Mouse (Mus musculus) hindbrain, embryonic 13.5 days (tissue): ENCODE data around the gene Ltbp4. TPM values are rescaled to one million over a fixed set of nuclear protein-coding genes. Genes with fewer than 3 reads are reported as not detected.
A peak's percentile ranks its signal among the peaks of the same experiment; 100 is the strongest.

Source experiments
- ATAC-seq: fragments of 200-750 bp; cut with Nextera tagmentation; 2 replicates; pipeline ENCODE4 v1.8.0; 2017; ENCODE audit warnings: moderate TSS enrichment; ENCODE audit not compliant: low FRiP score
- H3K27ac ChIP-seq: fragments of 300-500 bp; sonication (generic); 2 replicates; pipeline ENCODE4 v1.5.1; 2015; ENCODE audit warnings: inconsistent platforms, mild to moderate bottlenecking, moderate library complexity
- H3K27me3 ChIP-seq: fragments of 300-500 bp; sonication (generic); 2 replicates; pipeline ENCODE4 v1.6.1; 2015; ENCODE audit warnings: mild to moderate bottlenecking, inconsistent platforms
- H3K36me3 ChIP-seq: fragments of 300-500 bp; sonication (generic); 2 replicates; pipeline ENCODE4 v1.6.1; 2015; ENCODE audit warnings: mild to moderate bottlenecking, inconsistent platforms
- H3K4me1 ChIP-seq: fragments of 300-500 bp; sonication (generic); replicated peaks from 2 replicates; pipeline ENCODE4 v1.6.1; 2015; ENCODE audit warnings: inconsistent platforms
- H3K4me2 ChIP-seq: fragments of 300-500 bp; sonication (generic); 2 replicates; pipeline ENCODE4 v1.6.1; 2015; ENCODE audit warnings: inconsistent platforms, mild to moderate bottlenecking, moderate library complexity
- H3K4me3 ChIP-seq: fragments of 300-500 bp; sonication (generic); 2 replicates; pipeline ENCODE4 v1.5.1; 2015; ENCODE audit warnings: mild to moderate bottlenecking, inconsistent platforms
- H3K9ac ChIP-seq: fragments of 300-500 bp; sonication (generic); 2 replicates; pipeline ENCODE4 v1.6.1; 2015; ENCODE audit warnings: mild to moderate bottlenecking, inconsistent platforms
- H3K9me3 ChIP-seq: fragments of 300-500 bp; sonication (generic); 2 replicates; pipeline ENCODE4 v1.6.1; 2016; ENCODE audit warnings: inconsistent platforms
- WGBS: fragments of 180-500 bp; shearing (Covaris S2); methylation state at CpG from one replicate; pipeline ENCODE4 v1.1.7; 2015; 5-methylcytosine and 5-hydroxymethylcytosine counted together
- polyA plus RNA-seq: library from polyadenylated mRNA; unstranded; fragments of >200 nt; fragmentation: Nextera tagmentation; extraction: Ambion mirVana; gene quantifications from 2 replicates; pipeline ENCODE4 v1.2.1, GENCODE M21; 2015

The Ltbp4 gene
- polyA plus RNA-seq, 1 experiment from 2014 or later, result 5.4 TPM

GRCm38 (mm10) chr7:27366082-27366844, 28.8 kb upstream of the Ltbp4 start:
- no peak for ATAC-seq
- no peak overlapping the region for H3K4me2 ChIP-seq
- 45% methylated on average over 21 of the region's 21 CpGs for WGBS

GRCm38 (mm10) chr7:27364379-27364778, 26.9 kb upstream of the Ltbp4 start:
- Histone ChIP-seq H3K27ac (no peak overlapping the region), H3K36me3 (peaks cover 20% of the 10 kb centered on the region), H3K4me2 (no peak overlapping the region), H3K9me3 (no peaks in the 10 kb centered on the region), H3K9ac (no peak overlapping the region), H3K4me3 (peak overlapping the region; percentile 4; the same call in 1 of the 2 replicates), H3K4me1 (peaks cover 16% of the 10 kb centered on the region), H3K27me3 (peaks cover 81% of the 10 kb centered on the region)
- WGBS, result 2% methylated on average over 29 of the region's 29 CpGs
- ATAC-seq, result no peak

More at GRCm38 (mm10) chr7:27366082-27366844, 28.8 kb upstream of the Ltbp4 start:
- 0 out of 2 replicates have a peak, but pooled peaks cover 4% of the 10 kb centered on the region for H3K9me3 ChIP-seq
- peaks cover 30% of the 10 kb centered on the region for H3K36me3 ChIP-seq
- H3K27me3 ChIP-seq, result peaks cover 92% of the 10 kb centered on the region
- H3K9ac ChIP-seq, result no peak overlapping the region
- H3K4me3 ChIP-seq, result no peak overlapping the region
- peaks cover 11% of the 10 kb centered on the region; the same call in 1 of the 2 replicates for H3K4me1 ChIP-seq
- no peak overlapping the region for H3K27ac ChIP-seq

GRCm38 (mm10) chr7:27361283-27361946, 23.9 kb upstream of the Ltbp4 start:
- peaks cover 81% of the 10 kb centered on the region for H3K27me3 ChIP-seq
- H3K36me3 ChIP-seq, result peaks cover 13% of the 10 kb centered on the region
- no peak overlapping the region for H3K27ac ChIP-seq
- H3K4me1 ChIP-seq, result peaks cover 17% of the 10 kb centered on the region
- H3K9me3 ChIP-seq, result no peaks in the 10 kb centered on the region
- H3K9ac ChIP-seq, result peak overlapping the region; percentile 71
- peak overlapping the region; percentile 53 for H3K4me3 ChIP-seq
- peak; percentile 95 for ATAC-seq
- peak overlapping the region; percentile 64 for H3K4me2 ChIP-seq
- WGBS, result under 1% methylated on average over 52 of the region's 52 CpGs

GRCm38 (mm10) chr7:27360749-27361148, 23.3 kb upstream of the Ltbp4 start:
- ATAC-seq, result no peak
- Histone ChIP-seq H3K27me3 (peaks cover 76% of the 10 kb centered on the region), H3K4me2 (peak overlapping the region; percentile 48), H3K4me3 (no peak overlapping the region), H3K9me3 (no peaks in the 10 kb centered on the region), H3K4me1 (peaks cover 20% of the 10 kb centered on the region), H3K36me3 (peaks cover 8% of the 10 kb centered on the region; the same call in 1 of the 2 replicates), H3K27ac (no peak overlapping the region), H3K9ac (no peak overlapping the region)
- 55% methylated on average over 6 of the region's 6 CpGs for WGBS

- Histone ChIP-seq H3K4me2 (no peak overlapping the region), H3K9ac (no peak overlapping the region), H3K4me3 (no peak overlapping the region), H3K36me3 (peaks cover 8% of the 10 kb centered on the region; the same call in 1 of the 2 replicates), H3K4me1 (peaks cover 23% of the 10 kb centered on the region), H3K27me3 (peaks cover 66% of the 10 kb centered on the region), H3K9me3 (no peaks in the 10 kb centered on the region), H3K27ac (no peak overlapping the region)
- 88% methylated on average over 9 of the region's 9 CpGs for whole genome bisulfite sequencing
- no peak for ATAC-seq
Observed at GRCm38 (mm10) chr7:27359706-27360358, 22.3 kb upstream of the Ltbp4 start.

GRCm38 (mm10) chr7:27359162-27359561, 21.7 kb upstream of the Ltbp4 start:
- Histone ChIP-seq H3K27ac (no peak overlapping the region), H3K4me1 (peaks cover 26% of the 10 kb centered on the region), H3K4me2 (no peak overlapping the region), H3K4me3 (no peak overlapping the region), H3K9me3 (no peaks in the 10 kb centered on the region), H3K9ac (no peak overlapping the region), H3K27me3 (peaks cover 60% of the 10 kb centered on the region), H3K36me3 (peaks cover 6% of the 10 kb centered on the region; the same call in 1 of the 2 replicates)
- no peak for ATAC-seq
- 69% methylated on average over 2 of the region's 2 CpGs for WGBS

- peaks cover 33% of the 10 kb centered on the region for H3K4me1 ChIP-seq
- no peak overlapping the region for H3K9ac ChIP-seq
- WGBS, result 30% methylated on average over 3 of the region's 3 CpGs
- H3K27me3 ChIP-seq, result peaks cover 45% of the 10 kb centered on the region
- H3K27ac ChIP-seq, result no peak overlapping the region
- peaks cover 15% of the 10 kb centered on the region for H3K36me3 ChIP-seq
- H3K4me3 ChIP-seq, result no peak overlapping the region
- ATAC-seq, result no peak
- H3K9me3 ChIP-seq, result no peaks in the 10 kb centered on the region
- no peak overlapping the region; the same call in 1 of the 2 replicates for H3K4me2 ChIP-seq
Observed at GRCm38 (mm10) chr7:27357595-27357978, 20.1 kb upstream of the Ltbp4 start.

GRCm38 (mm10) chr7:27356861-27357594, 19.5 kb upstream of the Ltbp4 start, which contains the start of gene Gm20479:
Gene Gm20479, minus strand, starts transcription at chr7:27357419.
- peaks cover 21% of the 10 kb centered on the region for H3K36me3 ChIP-seq
- WGBS, result 3% methylated on average over 27 of the region's 27 CpGs
- ATAC-seq, result no peak
- peak within 1 kb of the TSS; percentile 55; the same call in 1 of the 2 replicates for H3K27ac ChIP-seq
- H3K4me1 ChIP-seq, result peaks cover 33% of the 10 kb centered on the region
- peak within 1 kb of the TSS; percentile 63 for H3K9ac ChIP-seq
- peak within 1 kb of the TSS; percentile 71 for H3K4me2 ChIP-seq
- H3K9me3 ChIP-seq, result no peaks in the 10 kb centered on the region
- H3K27me3 ChIP-seq, result peaks cover 40% of the 10 kb centered on the region
- peak within 1 kb of the TSS; percentile 69 for H3K4me3 ChIP-seq

- peak; percentile 43 for ATAC-seq
- H3K27me3 ChIP-seq, result peaks cover 39% of the 10 kb centered on the region
- H3K9me3 ChIP-seq, result no peaks in the 10 kb centered on the region
- H3K4me3 ChIP-seq, result peak overlapping the region; percentile 69
- H3K9ac ChIP-seq, result peak overlapping the region; percentile 63
- H3K4me2 ChIP-seq, result peak overlapping the region; percentile 71
- peaks cover 28% of the 10 kb centered on the region for H3K36me3 ChIP-seq
- peaks cover 33% of the 10 kb centered on the region for H3K4me1 ChIP-seq
- 2% methylated on average over 16 of the region's 16 CpGs for WGBS
- H3K27ac ChIP-seq, result peak overlapping the region; percentile 55; the same call in 1 of the 2 replicates
Observed at GRCm38 (mm10) chr7:27356248-27356647, 18.8 kb upstream of the Ltbp4 start.

- WGBS, result under 1% methylated on average over 34 of the region's 34 CpGs
- Histone ChIP-seq H3K36me3 (peaks cover 30% of the 10 kb centered on the region), H3K4me1 (peaks cover 29% of the 10 kb centered on the region), H3K4me2 (peak within 1 kb of the TSS; percentile 71), H3K9me3 (no peaks in the 10 kb centered on the region), H3K27ac (peak within 1 kb of the TSS; percentile 80), H3K4me3 (peak within 1 kb of the TSS; percentile 69), H3K9ac (peak within 1 kb of the TSS; percentile 79), H3K27me3 (peaks cover 39% of the 10 kb centered on the region)
- peak; percentile 93 for ATAC-seq
Observed at GRCm38 (mm10) chr7:27355745-27356240, 18.3 kb upstream of the Ltbp4 start, which contains the start of gene Shkbp1. Gene Shkbp1, minus strand, starts transcription at chr7:27356019.

GRCm38 (mm10) chr7:27355261-27355660, 17.8 kb upstream of the Ltbp4 start:
- peak; percentile 22 for ATAC-seq
- H3K4me2 ChIP-seq, result peak overlapping the region; percentile 71
- H3K4me3 ChIP-seq, result peak overlapping the region; percentile 69
- peaks cover 28% of the 10 kb centered on the region for H3K4me1 ChIP-seq
- peak overlapping the region; percentile 79 for H3K9ac ChIP-seq
- H3K27me3 ChIP-seq, result peaks cover 39% of the 10 kb centered on the region
- peaks cover 35% of the 10 kb centered on the region for H3K36me3 ChIP-seq
- WGBS, result 8% methylated on average over 14 of the region's 14 CpGs
- H3K27ac ChIP-seq, result peak overlapping the region; percentile 80
- no peaks in the 10 kb centered on the region for H3K9me3 ChIP-seq
